Mouse (Mus musculus) liver, embryonic 16.5 days (tissue): ENCODE results near the gene Wfdc5. TPM values are rescaled to one million over a fixed set of nuclear protein-coding genes. Genes with fewer than 3 reads are reported as not detected.

Source experiments
- ATAC-seq: fragments of 200-750 bp; cut with Nextera tagmentation; 2 replicates; pipeline ENCODE4 v1.8.0; 2017; ENCODE audit warnings: low read depth, mild to moderate bottlenecking, moderate number of reproducible peaks, moderate library complexity
- H3K27ac ChIP-seq: fragments of 300-500 bp; sonication (generic); 2 replicates; pipeline ENCODE4 v1.5.1; 2014; ENCODE audit warnings: mild to moderate bottlenecking, low read length
- H3K27me3 ChIP-seq: fragments of 300-500 bp; sonication (generic); 2 replicates; pipeline ENCODE4 v1.6.1; 2014; ENCODE audit warnings: low read depth, low read length, mixed read lengths; ENCODE audit not compliant: control insufficient read depth, insufficient read depth
- H3K36me3 ChIP-seq: fragments of 300-500 bp; sonication (generic); 2 replicates; pipeline ENCODE4 v1.6.1; 2014; ENCODE audit warnings: mild to moderate bottlenecking; ENCODE audit not compliant: control insufficient read depth, insufficient read depth
- H3K4me1 ChIP-seq: fragments of 300-500 bp; sonication (generic); 2 replicates; pipeline ENCODE4 v1.6.1; 2014; ENCODE audit warnings: low read depth, low read length, mixed read lengths; ENCODE audit not compliant: control insufficient read depth
- H3K4me2 ChIP-seq: fragments of 300-500 bp; sonication (generic); 2 replicates; pipeline ENCODE4 v1.6.1; 2014; ENCODE audit warnings: low read depth, low read length, mixed read lengths
- H3K4me3 ChIP-seq: fragments of 300-500 bp; sonication (generic); 2 replicates; pipeline ENCODE4 v1.5.1; 2014; ENCODE audit warnings: low read depth, mild to moderate bottlenecking, low read length
- H3K9ac ChIP-seq: fragments of 300-500 bp; sonication (generic); 2 replicates; pipeline ENCODE4 v1.6.1; 2014; ENCODE audit warnings: low read depth, low read length
- H3K9me3 ChIP-seq: fragments of 300-500 bp; sonication (generic); replicated peaks from 2 replicates; pipeline ENCODE4 v1.6.1; 2016; ENCODE audit warnings: low read length; ENCODE audit not compliant: control insufficient read depth
- WGBS: fragments of 180-500 bp; shearing (Covaris S2); extraction: QIAGEN DNeasy Blood & Tissue Kit; methylation state at CpG from one replicate; pipeline ENCODE4 v1.1.7; 2014; ENCODE audit not compliant: insufficient replicate concordance; 5-methylcytosine and 5-hydroxymethylcytosine counted together
- polyA plus RNA-seq: library from polyadenylated mRNA; unstranded; fragments of >200 nt; fragmentation: Nextera tagmentation; extraction: Ambion mirVana; gene quantifications from 2 replicates; pipeline ENCODE4 v1.2.1, GENCODE M21; 2015

Gene Wfdc5
- polyA plus RNA-seq, 1 experiment from 2014 or later = not detected

DNA sequence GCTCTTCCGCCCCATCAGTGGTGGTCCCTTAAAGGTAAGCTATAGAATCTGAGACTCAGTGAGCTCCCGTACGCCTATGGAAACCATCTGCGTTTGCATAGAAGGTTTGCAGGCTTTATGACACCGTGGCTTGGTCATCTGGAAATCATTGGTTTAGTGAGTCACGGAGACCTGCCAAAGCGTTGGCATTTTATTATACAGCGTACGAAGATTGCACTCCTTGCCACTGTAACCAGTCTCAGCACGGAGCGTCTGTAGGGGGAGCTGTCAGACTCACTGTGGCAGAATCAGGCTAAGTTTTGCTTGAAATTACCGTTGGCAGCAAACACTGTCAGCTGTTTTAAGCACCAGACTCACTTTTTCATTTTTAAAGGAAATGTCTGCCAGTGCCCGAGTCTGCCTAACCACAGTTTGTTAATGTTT, 56.0 kb downstream of the Wfdc5 start:
- ATAC-seq = no peak
- 74% methylated on average over 13 of the region's 13 CpGs for WGBS
- no peaks in the 10 kb centered on the region for H3K36me3 ChIP-seq
- H3K4me2 ChIP-seq = no peak overlapping the region
- no peaks in the 10 kb centered on the region for H3K4me1 ChIP-seq
- no peaks in the 10 kb centered on the region for H3K27me3 ChIP-seq
- no peak overlapping the region for H3K4me3 ChIP-seq
- H3K9me3 ChIP-seq = no peaks in the 10 kb centered on the region
- no peak overlapping the region for H3K9ac ChIP-seq
- no peak overlapping the region for H3K27ac ChIP-seq

Other genes starting within 250 kb of the Wfdc5 start
- gene Ywhab, start 187.8 kb downstream of the Wfdc5 start, polyA plus RNA-seq = 82.9 and 84.8 TPM in 2 replicates
- 0.20 and 0.34 TPM in 2 replicates for gene Pabpc1l, start 157.3 kb downstream of the Wfdc5 start, polyA plus RNA-seq
- gene Stk4, start 112.4 kb downstream of the Wfdc5 start, polyA plus RNA-seq = 12.8 and 14.0 TPM in 2 replicates
- gene Tomm34, start 111.6 kb downstream of the Wfdc5 start, polyA plus RNA-seq = 16.2 and 16.9 TPM in 2 replicates
- not detected in 2 replicates for gene Kcns1, start 11.6 kb downstream of the Wfdc5 start, polyA plus RNA-seq
- not detected in 2 replicates for gene Wfdc12, start 7.9 kb upstream of the Wfdc5 start, polyA plus RNA-seq
- gene Wfdc15a, start 17.4 kb upstream of the Wfdc5 start, polyA plus RNA-seq = not detected in 2 replicates
- gene Wfdc15b, start 38.9 kb upstream of the Wfdc5 start, polyA plus RNA-seq = 0.45 TPM in 1 of 2 replicates, not detected in the other
- gene Svs2, start 55.7 kb upstream of the Wfdc5 start, polyA plus RNA-seq = not detected in 2 replicates
- gene Svs3b, start 73.9 kb upstream of the Wfdc5 start, polyA plus RNA-seq = not detected in 2 replicates
- not detected in 2 replicates for gene Svs4, start 95.7 kb upstream of the Wfdc5 start, polyA plus RNA-seq
- gene Svs3a, start 106.5 kb upstream of the Wfdc5 start, polyA plus RNA-seq = not detected in 2 replicates
- not detected in 2 replicates for gene Svs6, start 134.0 kb upstream of the Wfdc5 start, polyA plus RNA-seq
- not detected in 2 replicates for gene Svs5, start 150.0 kb upstream of the Wfdc5 start, polyA plus RNA-seq
- 22.6 and 26.6 TPM in 2 replicates for gene Slpi, start 206.4 kb upstream of the Wfdc5 start, polyA plus RNA-seq
- 0.14 and 0.89 TPM in 2 replicates for gene Rbpjl, start 220.4 kb upstream of the Wfdc5 start, polyA plus RNA-seq
- gene Matn4, start 222.4 kb upstream of the Wfdc5 start, polyA plus RNA-seq = 0.09 and 0.12 TPM in 2 replicates